Mouse (Mus musculus) megakaryocyte, embryonic 14.5 days (primary cell): ENCODE results near the gene Dgcr6.

Source experiments
- FLI1 ChIP-seq: IDR thresholded peaks from 2 replicates; pipeline ENCODE4 v1.6.1; 2012; ENCODE audit warnings: low read length, inconsistent platforms, mixed read lengths
- GATA1 ChIP-seq: IDR thresholded peaks from 3 replicates; pipeline ENCODE4 v1.6.1; 2012; ENCODE audit warnings: mixed read lengths, low read length, inconsistent platforms, borderline replicate concordance

GRCm38 (mm10) chr16:18061201-18061600 lies 8.5 kb downstream of the Dgcr6 start:
- no peak for TF ChIP-seq GATA1
- no peak for TF ChIP-seq FLI1
